8 mouse cellular contexts compared by ENCODE assay signal in the genomic region with DNA sequence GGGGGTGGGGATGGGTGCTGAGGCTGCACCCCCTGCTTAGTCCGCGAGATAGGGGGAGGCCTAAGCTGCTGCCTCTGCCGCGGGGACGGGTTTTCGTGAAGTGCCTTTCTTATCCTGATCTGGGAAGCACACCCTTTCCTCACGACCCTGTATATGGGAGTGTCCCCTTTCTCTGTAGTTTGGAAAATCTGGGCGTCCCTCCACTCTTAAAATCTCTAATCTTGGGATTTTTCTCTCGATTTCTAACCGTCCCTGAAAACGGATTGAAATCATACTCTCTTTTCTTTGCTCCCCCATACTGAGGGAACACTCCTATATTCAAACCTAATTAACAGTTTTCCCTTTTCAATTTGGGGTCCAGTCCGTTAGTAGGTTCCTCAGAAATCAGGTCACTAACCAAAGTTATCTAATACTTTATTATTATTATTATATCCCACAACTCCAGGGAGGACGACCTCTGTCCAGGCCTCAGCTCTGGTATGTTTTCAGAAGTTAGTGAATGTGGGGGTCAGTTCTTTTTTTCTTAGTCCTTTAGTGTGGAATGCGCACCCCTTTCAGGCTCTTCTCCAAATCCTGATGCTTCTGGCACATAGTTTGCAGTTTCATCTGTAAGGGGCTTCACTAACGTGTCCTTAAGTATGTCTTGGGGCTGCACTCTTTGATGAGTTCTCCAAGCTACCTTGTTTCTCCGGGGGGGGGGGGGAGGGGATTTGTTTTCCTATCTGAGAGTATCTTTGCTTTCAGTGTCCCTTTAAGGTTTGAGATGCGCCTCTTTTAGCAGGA. TPM values are rescaled to one million over a fixed set of nuclear protein-coding genes. Genes with fewer than 3 reads are reported as not detected.
A peak's percentile ranks its signal among the peaks of the same experiment; 100 is the strongest.
DNase-seq lines count a peak whose midpoint lies in the region; ATAC-seq and TF ChIP-seq lines count a peak whose summit lies in the region.

No protein-coding gene starts in this region.

- H3K4me3 ChIP-seq in heart, embryonic 10.5 days, result peak overlapping the region; percentile 85
- peak overlapping the region; percentile 97 for H3K4me3 ChIP-seq in ES-Bruce4 (ENCODE audit: low read depth, low read length)
- peak overlapping the region; percentile 77 for H3K4me3 ChIP-seq in heart, postnatal 0 days (ENCODE audit: low read depth, low read length)
- H3K4me3 ChIP-seq in midbrain, embryonic 10.5 days, result peak overlapping the region; percentile 79

- DNase-seq in heart, embryonic 10.5 days (ENCODE audit: low spot score), result peak; percentile 64
- no peak for DNase-seq in heart, adult 9 months (ENCODE audit: low spot score in 2 of 2)
- DNase-seq in heart, postnatal 0 days (ENCODE audit: low spot score), result no peak
- DNase-seq in midbrain, embryonic 10.5 days (ENCODE audit: low spot score), result peak; percentile 13
- no peak for DNase-seq in c-Kit-positive CD71-positive TER-119-positive erythroid progenitor cells, embryonic 14.5 days (ENCODE audit: low spot score)
- no peak for DNase-seq in adrenal gland, postnatal 4 days (ENCODE audit: low spot score in 2 of 2)
- no peak for DNase-seq in spleen, postnatal 4 days (ENCODE audit: low spot score in 2 of 2)

- TF ChIP-seq CTCF in ES-Bruce4 (IDR thresholded peaks at IDR 0.05; ENCODE audit: low read depth, low read length), result no peak
- TF ChIP-seq CTCF in heart, postnatal 0 days (IDR thresholded peaks at IDR 0.05; ENCODE audit: low read depth), result no peak

- H3K9me3 ChIP-seq in heart, embryonic 10.5 days, result no peaks in the 10 kb centered on the region
- H3K9me3 ChIP-seq in ES-Bruce4 (replicated peaks; ENCODE audit: control insufficient read depth, insufficient read depth, low read length, poor library complexity, severe bottlenecking), result no peaks in the 10 kb centered on the region
- H3K9me3 ChIP-seq in heart, postnatal 0 days (replicated peaks; ENCODE audit: control insufficient read depth, low read length), result no peaks in the 10 kb centered on the region
- H3K9me3 ChIP-seq in midbrain, embryonic 10.5 days (replicated peaks), result no peaks in the 10 kb centered on the region; the same call in 1 of the 2 replicates

- H3K36me3 ChIP-seq in heart, embryonic 10.5 days, result peaks cover 17% of the 10 kb centered on the region
- H3K36me3 ChIP-seq in ES-Bruce4 (ENCODE audit: control insufficient read depth, insufficient read depth, low read length, poor library complexity, severe bottlenecking), result peaks cover 8% of the 10 kb centered on the region
- H3K36me3 ChIP-seq in heart, postnatal 0 days (replicated peaks; ENCODE audit: control insufficient read depth, insufficient read depth, low read length), result no peaks in the 10 kb centered on the region
- peaks cover 37% of the 10 kb centered on the region for H3K36me3 ChIP-seq in midbrain, embryonic 10.5 days

- no peak for TF ChIP-seq POLR2A in ES-Bruce4 (IDR thresholded peaks at IDR 0.05; ENCODE audit: insufficient read depth, low read length)

- peak overlapping the region; percentile 98 for H3K27ac ChIP-seq in heart, embryonic 10.5 days
- H3K27ac ChIP-seq in ES-Bruce4 (ENCODE audit: insufficient read depth, low read length), result peak overlapping the region; percentile 52; the same call in 1 of the 2 replicates
- peak overlapping the region; percentile 96 for H3K27ac ChIP-seq in heart, postnatal 0 days (ENCODE audit: low read depth)
- H3K27ac ChIP-seq in midbrain, embryonic 10.5 days (replicated peaks), result peak overlapping the region; percentile 98

- peak overlapping the region; percentile 97 for H3K4me2 ChIP-seq in heart, postnatal 0 days (ENCODE audit: low read depth, low read length)

- peak overlapping the region; percentile 78 for H3K9ac ChIP-seq in ES-Bruce4 (ENCODE audit: low read depth, poor library complexity, severe bottlenecking)
- H3K9ac ChIP-seq in heart, postnatal 0 days (replicated peaks; ENCODE audit: low read depth, low read length), result peak overlapping the region; percentile 72

- H3K4me1 ChIP-seq in heart, embryonic 10.5 days, result peaks cover 18% of the 10 kb centered on the region
- peaks cover 2% of the 10 kb centered on the region for H3K4me1 ChIP-seq in ES-Bruce4 (ENCODE audit: control insufficient read depth, insufficient read depth, low read length)
- H3K4me1 ChIP-seq in heart, postnatal 0 days (ENCODE audit: control insufficient read depth, insufficient read depth), result peaks cover 16% of the 10 kb centered on the region
- H3K4me1 ChIP-seq in midbrain, embryonic 10.5 days, result peaks cover 34% of the 10 kb centered on the region

- ATAC-seq in heart, postnatal 0 days (ENCODE audit: insufficient read depth, low read depth), result no peak; the same call in 1 of the 2 replicates

- 4% methylated on average over 17 of the region's 17 CpGs for WGBS in heart, embryonic 10.5 days
- WGBS in heart, postnatal 0 days, result 3% methylated on average over 17 of the region's 17 CpGs
- 8% methylated on average over 17 of the region's 17 CpGs for WGBS in midbrain, embryonic 10.5 days

- no peaks in the 10 kb centered on the region for H3K27me3 ChIP-seq in heart, embryonic 10.5 days (ENCODE audit: insufficient read depth, poor library complexity, severe bottlenecking)
- no peaks in the 10 kb centered on the region for H3K27me3 ChIP-seq in ES-Bruce4 (ENCODE audit: control insufficient read depth, insufficient read depth, low read length, poor library complexity, severe bottlenecking)
- no peaks in the 10 kb centered on the region for H3K27me3 ChIP-seq in heart, postnatal 0 days (ENCODE audit: control insufficient read depth, insufficient read depth, low read length)
- H3K27me3 ChIP-seq in midbrain, embryonic 10.5 days (ENCODE audit: low read depth, poor library complexity, severe bottlenecking), result no peaks in the 10 kb centered on the region

- TF ChIP-seq EP300 in ES-Bruce4 (IDR thresholded peaks at IDR 0.05; ENCODE audit: insufficient read depth, low read depth, low read length), result no peak
- TF ChIP-seq EP300 in heart, postnatal 0 days (IDR thresholded peaks at IDR 0.05; ENCODE audit: low read depth), result no peak

RNA-seq across cellular contexts. Expression of a gene that starts 1.1 kb away (rescaled TPM):
- 45.5 and 51.6 TPM in 2 replicates for polyA plus RNA-seq in heart, embryonic 10.5 days (2016; fragmentation: Nextera tagmentation; extraction: Ambion mirVana)
- 71.2 and 78.8 TPM in 2 replicates for polyA plus RNA-seq in ES-Bruce4 (2011; ENCODE audit: insufficient read depth, insufficient read length, low read depth, missing spikeins)
- total RNA-seq in heart, postnatal 0 days (2014; rRNA removed; ENCODE audit: low replicate concordance), result 8.3 and 10.6 TPM in 2 replicates
- 29.5 and 30.4 TPM in 2 replicates for polyA plus RNA-seq in heart, postnatal 0 days (2015; fragmentation: Nextera tagmentation; extraction: Ambion mirVana)
- polyA plus RNA-seq in midbrain, embryonic 10.5 days (2016; fragmentation: Nextera tagmentation; extraction: Ambion mirVana), result 75.5 and 82.8 TPM in 2 replicates
- 10 to 100 TPM; 36.6 to 36.9 TPM for total RNA-seq in adrenal gland, postnatal 4 days (2021)

RNA-seq across cellular contexts. Expression of a gene that starts 17.3 kb away (rescaled TPM):
- 384 and 469 TPM in 2 replicates for polyA plus RNA-seq in heart, embryonic 10.5 days (2016; fragmentation: Nextera tagmentation; extraction: Ambion mirVana)
- 478 and 518 TPM in 2 replicates for polyA plus RNA-seq in ES-Bruce4 (2011; ENCODE audit: insufficient read depth, insufficient read length, low read depth, missing spikeins)
- total RNA-seq in heart, postnatal 0 days (2014; rRNA removed; ENCODE audit: low replicate concordance), result 272 and 376 TPM in 2 replicates
- polyA plus RNA-seq in heart, postnatal 0 days (2015; fragmentation: Nextera tagmentation; extraction: Ambion mirVana), result 315 and 343 TPM in 2 replicates
- polyA plus RNA-seq in midbrain, embryonic 10.5 days (2016; fragmentation: Nextera tagmentation; extraction: Ambion mirVana), result 584 and 587 TPM in 2 replicates
- total RNA-seq in adrenal gland, postnatal 4 days (2021), result 100 to 1,000 TPM; 525 to 551 TPM

RNA-seq across cellular contexts. Expression of a gene that starts 53.3 kb away (rescaled TPM):
- 54.5 and 65.2 TPM in 2 replicates for polyA plus RNA-seq in heart, embryonic 10.5 days (2016; fragmentation: Nextera tagmentation; extraction: Ambion mirVana)
- 35.8 and 41.7 TPM in 2 replicates for polyA plus RNA-seq in ES-Bruce4 (2011; ENCODE audit: insufficient read depth, insufficient read length, low read depth, missing spikeins)
- total RNA-seq in heart, postnatal 0 days (2014; rRNA removed; ENCODE audit: low replicate concordance), result 104 and 106 TPM in 2 replicates
- 71.4 and 75.1 TPM in 2 replicates for polyA plus RNA-seq in heart, postnatal 0 days (2015; fragmentation: Nextera tagmentation; extraction: Ambion mirVana)
- polyA plus RNA-seq in midbrain, embryonic 10.5 days (2016; fragmentation: Nextera tagmentation; extraction: Ambion mirVana), result 46.0 and 46.7 TPM in 2 replicates
- total RNA-seq in adrenal gland, postnatal 4 days (2021), result 10 to 100 TPM; 67.9 to 74.5 TPM

RNA-seq across cellular contexts. Expression of a gene that starts 53.5 kb away (rescaled TPM):
- 431 and 437 TPM in 2 replicates for polyA plus RNA-seq in heart, embryonic 10.5 days (2016; fragmentation: Nextera tagmentation; extraction: Ambion mirVana)
- polyA plus RNA-seq in ES-Bruce4 (2011; ENCODE audit: insufficient read depth, insufficient read length, low read depth, missing spikeins), result 83.8 and 109 TPM in 2 replicates
- total RNA-seq in heart, postnatal 0 days (2014; rRNA removed; ENCODE audit: low replicate concordance), result 113 and 154 TPM in 2 replicates
- 607 and 610 TPM in 2 replicates for polyA plus RNA-seq in heart, postnatal 0 days (2015; fragmentation: Nextera tagmentation; extraction: Ambion mirVana)
- polyA plus RNA-seq in midbrain, embryonic 10.5 days (2016; fragmentation: Nextera tagmentation; extraction: Ambion mirVana), result 426 and 441 TPM in 2 replicates
- total RNA-seq in adrenal gland, postnatal 4 days (2021), result 100 to 1,000 TPM; 255 to 270 TPM

Comparison
In these comparisons a context has a peak if more than half of its experiments do, and no peak if none do; other contexts are left out.
1. DNase-seq: peak in heart, embryonic 10.5 days (single experiment) and midbrain, embryonic 10.5 days (single experiment); none in heart, adult 9 months (0 of 2), heart, postnatal 0 days (single experiment), c-Kit-positive CD71-positive TER-119-positive erythroid progenitor cells, embryonic 14.5 days (single experiment), adrenal gland, postnatal 4 days (0 of 2) and spleen, postnatal 4 days (0 of 2).
2. Peak in every context shown above with its lines, with median percentiles within 50 percentile points of each other: H3K27ac ChIP-seq and H3K4me3 ChIP-seq.